Mouse (Mus musculus): Measurements from ENCODE around the gene Cacng3.

DNA sequence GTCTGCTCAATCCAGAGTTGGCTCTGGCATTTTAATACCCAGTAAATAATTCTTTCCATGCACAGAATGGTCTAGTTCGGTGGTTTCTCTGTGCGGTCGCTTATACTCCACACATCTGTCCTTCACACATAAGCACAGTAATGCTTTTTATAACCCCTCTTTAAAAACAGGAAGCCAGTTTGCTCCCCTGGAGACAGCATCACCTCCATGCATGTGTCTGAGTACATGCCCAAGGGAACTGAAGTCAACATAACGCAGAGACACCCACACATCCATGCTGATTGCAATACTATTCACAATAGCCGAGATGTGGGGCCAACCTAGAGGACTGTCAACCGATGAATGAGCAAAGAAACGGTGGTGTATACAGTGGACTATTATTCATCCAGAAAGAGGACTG is 147.3 kb downstream of the Cacng3 start:
- no peak for TF ChIP-seq CTCF (IDR thresholded peaks at IDR 0.05; ENCODE audit: borderline replicate concordance, insufficient read depth, low read depth, low read length)
- TF ChIP-seq POLR2A (IDR thresholded peaks at IDR 0.05; ENCODE audit: borderline replicate concordance, insufficient read depth, low read length) = no peak

Data from cerebellum, adult 2 months (tissue).